Mouse (Mus musculus): ENCODE results near the gene Col5a1. TPM values are rescaled to one million over a fixed set of nuclear protein-coding genes. Genes with fewer than 3 reads are reported as not detected.

The Col5a1 gene
- total RNA-seq, 4 experiments from 2014 or later = 5.5 to 9.9 (median 7.8) TPM

GRCm38 (mm10) chr2:27918106-27918505 is 31.9 kb downstream of the Col5a1 start:
- peak in 1 of 2 experiments; percentile 52 for DNase-seq (ENCODE audit: low spot score in 2 of 2)

- peak in 1 of 2 experiments; percentile 47 for DNase-seq (ENCODE audit: low spot score in 2 of 2)
Observed at GRCm38 (mm10) chr2:27919309-27919850, 33.2 kb downstream of the Col5a1 start.

- DNase-seq (ENCODE audit: low spot score in 2 of 2) = no peak
Observed at GRCm38 (mm10) chr2:27922053-27922452, 35.8 kb downstream of the Col5a1 start.

- DNase-seq (ENCODE audit: low spot score in 2 of 2) = no peak
Observed at GRCm38 (mm10) chr2:27923718-27924117, 37.5 kb downstream of the Col5a1 start.

GRCm38 (mm10) chr2:27924463-27924862 is 38.2 kb downstream of the Col5a1 start:
- DNase-seq (ENCODE audit: low spot score in 2 of 2) = no peak

GRCm38 (mm10) chr2:27926478-27927165 is 40.4 kb downstream of the Col5a1 start:
- DNase-seq (ENCODE audit: low spot score in 2 of 2) = peak in 1 of 2 experiments; percentile 48

- DNase-seq (ENCODE audit: low spot score in 2 of 2) = no peak
Observed at GRCm38 (mm10) chr2:27930471-27931015, 44.3 kb downstream of the Col5a1 start.

GRCm38 (mm10) chr2:27931130-27931529 is 44.9 kb downstream of the Col5a1 start:
- no peak for DNase-seq (ENCODE audit: low spot score in 2 of 2)

- no peak for DNase-seq (ENCODE audit: low spot score in 2 of 2)
Observed at GRCm38 (mm10) chr2:27931971-27932370, 45.7 kb downstream of the Col5a1 start.

- no peak for DNase-seq (ENCODE audit: low spot score in 2 of 2)
Observed at GRCm38 (mm10) chr2:27934269-27934668, 48.0 kb downstream of the Col5a1 start.

GRCm38 (mm10) chr2:27934831-27935230 is 48.6 kb downstream of the Col5a1 start:
- DNase-seq (ENCODE audit: low spot score in 2 of 2) = no peak

GRCm38 (mm10) chr2:27935441-27935840 is 49.2 kb downstream of the Col5a1 start:
- no peak for DNase-seq (ENCODE audit: low spot score in 2 of 2)

GRCm38 (mm10) chr2:27936607-27937191 is 50.5 kb downstream of the Col5a1 start:
- peak; percentile 66 to 74 for DNase-seq (ENCODE audit: low spot score in 2 of 2)

- no peak for DNase-seq (ENCODE audit: low spot score in 2 of 2)
Observed at GRCm38 (mm10) chr2:27939433-27939832, 53.2 kb downstream of the Col5a1 start.

GRCm38 (mm10) chr2:27940144-27940543 is 53.9 kb downstream of the Col5a1 start:
- DNase-seq (ENCODE audit: low spot score in 2 of 2) = no peak

GRCm38 (mm10) chr2:27947252-27947651 is 61.0 kb downstream of the Col5a1 start:
- DNase-seq (ENCODE audit: low spot score in 2 of 2) = no peak

GRCm38 (mm10) chr2:27947917-27948316 is 61.7 kb downstream of the Col5a1 start:
- DNase-seq (ENCODE audit: low spot score in 2 of 2) = no peak

GRCm38 (mm10) chr2:27953866-27954265 is 67.6 kb downstream of the Col5a1 start:
- DNase-seq (ENCODE audit: low spot score in 2 of 2) = peak; percentile 73 to 78

- no peak for DNase-seq (ENCODE audit: low spot score in 2 of 2)
Observed at GRCm38 (mm10) chr2:27954924-27955323, 68.7 kb downstream of the Col5a1 start.

GRCm38 (mm10) chr2:27956751-27957150 is 70.5 kb downstream of the Col5a1 start:
- no peak for DNase-seq (ENCODE audit: low spot score in 2 of 2)

GRCm38 (mm10) chr2:27957184-27957583 is 71.0 kb downstream of the Col5a1 start:
- peak in 1 of 2 experiments; percentile 27 for DNase-seq (ENCODE audit: low spot score in 2 of 2)

GRCm38 (mm10) chr2:27959275-27959674 is 73.0 kb downstream of the Col5a1 start:
- no peak for DNase-seq (ENCODE audit: low spot score in 2 of 2)
